Mouse (Mus musculus): Measurements from ENCODE around the gene Zzef1. TPM values are rescaled to one million over a fixed set of nuclear protein-coding genes. Genes with fewer than 3 reads are reported as not detected.
"Not testable (repeated sequence)": the region's sequence is repeated elsewhere in the genome, so short reads cannot be mapped to it uniquely, and the experiment has no call there.

Zzef1 gene
- 3.8 and 4.2 TPM in 2 replicates for polyA plus RNA-seq (2015; fragmentation: Nextera tagmentation; extraction: Ambion mirVana)

GRCm38 (mm10) chr11:72795455-72796295, at the start of gene Zzef1, which contains the start of gene Cyb5d2:
Gene Zzef1 (plus strand): TSS chr11:72796226.
Gene Cyb5d2 (minus strand): TSS chr11:72796142.
- peaks cover 42% of the 10 kb centered on the region for H3K4me1 ChIP-seq (replicated peaks)
- H3K27me3 ChIP-seq: no peaks in the 10 kb centered on the region
- no peaks in the 10 kb centered on the region for H3K9me3 ChIP-seq (replicated peaks)
- peak; percentile 94 for DNase-seq
- peak within 1 kb of the TSS; percentile 90 for H3K4me2 ChIP-seq
- WGBS (ENCODE audit: insufficient replicate concordance): under 1% methylated on average over 69 of the region's 69 CpGs
- peak; percentile 89 for ATAC-seq (ENCODE audit: low read depth)
- peak within 1 kb of the TSS; percentile 86 for H3K27ac ChIP-seq
- no peaks in the 10 kb centered on the region for H3K36me3 ChIP-seq
- H3K4me3 ChIP-seq (replicated peaks): peak within 1 kb of the TSS; percentile 91
- peak within 1 kb of the TSS; percentile 95 for H3K9ac ChIP-seq

GRCm38 (mm10) chr11:72751956-72752355, 44.1 kb upstream of the Zzef1 start:
- no peaks in the 10 kb centered on the region for H3K9me3 ChIP-seq (replicated peaks)
- no peak for ATAC-seq (ENCODE audit: low read depth)
- H3K4me2 ChIP-seq: no peak overlapping the region
- H3K36me3 ChIP-seq: peaks cover 98% of the 10 kb centered on the region
- no peak for DNase-seq
- H3K4me3 ChIP-seq (replicated peaks): no peak overlapping the region
- no peaks in the 10 kb centered on the region for H3K4me1 ChIP-seq (replicated peaks)
- no peak overlapping the region for H3K9ac ChIP-seq
- H3K27me3 ChIP-seq: no peaks in the 10 kb centered on the region
- no peak overlapping the region for H3K27ac ChIP-seq
- 35% methylated on average over 2 of the region's 2 CpGs for WGBS (ENCODE audit: insufficient replicate concordance)

GRCm38 (mm10) chr11:72758316-72758715, 37.7 kb upstream of the Zzef1 start:
- Histone ChIP-seq H3K9me3 (replicated peaks) (no peaks in the 10 kb centered on the region), H3K4me1 (replicated peaks) (no peaks in the 10 kb centered on the region), H3K27me3 (no peaks in the 10 kb centered on the region), H3K9ac (no peak overlapping the region), H3K27ac (no peak overlapping the region), H3K36me3 (peaks cover 99% of the 10 kb centered on the region), H3K4me3 (replicated peaks) (no peak overlapping the region), H3K4me2 (no peak overlapping the region)
- ATAC-seq (ENCODE audit: low read depth): no peak
- 91% methylated on average over 5 of the region's 5 CpGs for WGBS (ENCODE audit: insufficient replicate concordance)
- no peak for DNase-seq

DNA sequence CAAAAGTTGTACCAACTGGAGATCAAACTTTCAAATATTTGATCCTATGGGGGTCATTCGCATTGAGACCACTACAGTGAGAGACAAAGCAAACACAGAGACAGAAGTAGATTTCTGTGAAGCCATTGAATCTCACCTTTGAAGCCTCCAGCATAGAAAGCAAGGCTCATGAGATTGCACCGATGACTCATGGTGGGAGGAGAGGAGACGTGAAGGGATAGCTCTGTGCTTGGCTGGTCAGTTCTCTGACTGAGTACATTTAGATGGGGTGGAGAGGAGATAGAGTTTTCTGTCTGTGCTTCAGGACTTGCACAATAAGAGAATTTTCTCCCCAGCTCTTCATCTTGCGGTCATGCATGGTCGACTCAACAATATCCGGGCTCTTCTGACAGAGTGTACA, 36.4 kb upstream of the Zzef1 start:
- peaks cover 100% of the 10 kb centered on the region for H3K36me3 ChIP-seq
- ATAC-seq (ENCODE audit: low read depth) (no peak), DNase-seq (no peak)
- H3K27ac ChIP-seq: no peak overlapping the region
- no peak overlapping the region for H3K9ac ChIP-seq
- no peaks in the 10 kb centered on the region for H3K27me3 ChIP-seq
- no peaks in the 10 kb centered on the region for H3K9me3 ChIP-seq (replicated peaks)
- 90% methylated on average over 6 of the region's 6 CpGs for WGBS (ENCODE audit: insufficient replicate concordance)
- no peaks in the 10 kb centered on the region for H3K4me1 ChIP-seq (replicated peaks)
- H3K4me3 ChIP-seq (replicated peaks): no peak overlapping the region
- H3K4me2 ChIP-seq: no peak overlapping the region

GRCm38 (mm10) chr11:72760781-72761180, 35.2 kb upstream of the Zzef1 start:
- H3K4me1 ChIP-seq (replicated peaks): no peaks in the 10 kb centered on the region
- H3K9me3 ChIP-seq (replicated peaks): no peaks in the 10 kb centered on the region
- H3K27me3 ChIP-seq: no peaks in the 10 kb centered on the region
- H3K9ac ChIP-seq: no peak overlapping the region
- peaks cover 90% of the 10 kb centered on the region for H3K36me3 ChIP-seq
- no peak for DNase-seq
- H3K4me2 ChIP-seq: no peak overlapping the region
- no peak overlapping the region for H3K27ac ChIP-seq
- WGBS (ENCODE audit: insufficient replicate concordance): 72% methylated on average over 1 of the region's 1 CpGs
- ATAC-seq (ENCODE audit: low read depth): no peak
- no peak overlapping the region for H3K4me3 ChIP-seq (replicated peaks)

DNA sequence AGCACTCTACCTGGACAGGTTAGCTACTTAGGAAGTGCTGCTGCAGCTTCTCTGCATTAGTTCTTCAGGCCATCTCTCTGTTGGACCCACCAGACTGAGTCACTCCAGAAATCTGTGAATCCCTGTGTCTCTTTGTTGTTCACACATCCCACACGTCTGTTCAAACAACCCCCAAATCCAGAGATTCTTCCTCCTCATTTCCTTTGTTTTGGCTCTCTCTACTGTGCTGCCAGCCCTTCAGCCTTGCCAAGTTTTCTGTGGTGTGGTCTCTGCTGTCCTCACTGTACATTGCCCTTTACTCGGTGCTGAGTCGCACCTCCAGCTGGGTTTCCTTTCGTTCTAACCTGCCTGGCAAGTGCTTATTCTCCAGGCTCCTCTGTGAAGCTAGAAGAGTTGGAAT, 31.8 kb upstream of the Zzef1 start:
- Histone ChIP-seq H3K4me3 (replicated peaks) (no peak overlapping the region), H3K9ac (no peak overlapping the region), H3K4me2 (no peak overlapping the region), H3K36me3 (peaks cover 74% of the 10 kb centered on the region), H3K27ac (no peak overlapping the region), H3K4me1 (replicated peaks) (no peaks in the 10 kb centered on the region), H3K27me3 (no peaks in the 10 kb centered on the region), H3K9me3 (replicated peaks) (no peaks in the 10 kb centered on the region)
- 91% methylated on average over 4 of the region's 4 CpGs for WGBS (ENCODE audit: insufficient replicate concordance)
- ATAC-seq (ENCODE audit: low read depth) (no peak), DNase-seq (no peak)

GRCm38 (mm10) chr11:72767716-72768115, 28.3 kb upstream of the Zzef1 start:
- H3K4me3 ChIP-seq (replicated peaks): no peak overlapping the region
- no peak overlapping the region for H3K9ac ChIP-seq
- no peaks in the 10 kb centered on the region for H3K27me3 ChIP-seq
- ATAC-seq (ENCODE audit: low read depth) (no peak), DNase-seq (no peak)
- no peak overlapping the region for H3K27ac ChIP-seq
- H3K9me3 ChIP-seq (replicated peaks): no peaks in the 10 kb centered on the region
- 90% methylated on average over 8 of the region's 8 CpGs for WGBS (ENCODE audit: insufficient replicate concordance)
- peaks cover 52% of the 10 kb centered on the region for H3K36me3 ChIP-seq
- no peaks in the 10 kb centered on the region for H3K4me1 ChIP-seq (replicated peaks)
- H3K4me2 ChIP-seq: no peak overlapping the region

GRCm38 (mm10) chr11:72769061-72769460, 27.0 kb upstream of the Zzef1 start:
- no peaks in the 10 kb centered on the region for H3K27me3 ChIP-seq
- H3K36me3 ChIP-seq: peaks cover 38% of the 10 kb centered on the region
- DNase-seq (no peak), ATAC-seq (ENCODE audit: low read depth) (no peak)
- WGBS (ENCODE audit: insufficient replicate concordance): 89% methylated on average over 3 of the region's 3 CpGs
- no peak overlapping the region for H3K4me3 ChIP-seq (replicated peaks)
- H3K4me2 ChIP-seq: no peak overlapping the region
- no peaks in the 10 kb centered on the region for H3K4me1 ChIP-seq (replicated peaks)
- no peaks in the 10 kb centered on the region for H3K9me3 ChIP-seq (replicated peaks)
- no peak overlapping the region for H3K27ac ChIP-seq
- no peak overlapping the region for H3K9ac ChIP-seq

- H3K4me3 ChIP-seq (replicated peaks): no peak overlapping the region
- ATAC-seq (ENCODE audit: low read depth) (no peak), DNase-seq (no peak)
- no peak overlapping the region for H3K9ac ChIP-seq
- 78% methylated on average over 3 of the region's 3 CpGs for WGBS (ENCODE audit: insufficient replicate concordance)
- peaks cover 30% of the 10 kb centered on the region for H3K36me3 ChIP-seq
- no peak overlapping the region for H3K4me2 ChIP-seq
- no peaks in the 10 kb centered on the region for H3K4me1 ChIP-seq (replicated peaks)
- H3K27ac ChIP-seq: no peak overlapping the region
- no peaks in the 10 kb centered on the region for H3K27me3 ChIP-seq
- no peaks in the 10 kb centered on the region for H3K9me3 ChIP-seq (replicated peaks)
Measured at GRCm38 (mm10) chr11:72770324-72770723, 25.7 kb upstream of the Zzef1 start.

DNA sequence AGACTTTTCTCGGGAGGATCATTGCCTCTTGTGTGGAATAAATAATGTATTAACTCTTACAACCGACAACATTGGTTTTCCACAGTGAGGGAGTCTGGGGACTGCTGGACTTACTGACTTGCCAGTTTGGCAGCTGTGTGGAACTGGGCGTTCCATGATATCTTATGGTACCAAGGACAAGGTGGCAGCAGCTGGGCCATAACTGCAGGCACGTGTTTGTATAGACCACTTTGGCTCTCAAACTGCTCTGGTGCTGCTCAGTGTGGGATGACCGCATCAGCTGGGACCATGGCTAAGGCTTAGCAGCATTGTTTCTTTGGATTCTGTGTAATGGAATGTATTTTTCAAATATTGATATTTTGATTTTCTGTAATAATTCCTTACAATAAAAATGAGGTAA, 25.2 kb upstream of the Zzef1 start:
- 81% methylated on average over 5 of the region's 5 CpGs for WGBS (ENCODE audit: insufficient replicate concordance)
- Histone ChIP-seq H3K4me2 (no peak overlapping the region), H3K27ac (no peak overlapping the region), H3K9ac (no peak overlapping the region), H3K4me1 (replicated peaks) (no peaks in the 10 kb centered on the region), H3K4me3 (replicated peaks) (no peak overlapping the region), H3K9me3 (replicated peaks) (no peaks in the 10 kb centered on the region), H3K36me3 (peaks cover 30% of the 10 kb centered on the region), H3K27me3 (no peaks in the 10 kb centered on the region)
- DNase-seq (no peak), ATAC-seq (ENCODE audit: low read depth) (no peak)

DNA sequence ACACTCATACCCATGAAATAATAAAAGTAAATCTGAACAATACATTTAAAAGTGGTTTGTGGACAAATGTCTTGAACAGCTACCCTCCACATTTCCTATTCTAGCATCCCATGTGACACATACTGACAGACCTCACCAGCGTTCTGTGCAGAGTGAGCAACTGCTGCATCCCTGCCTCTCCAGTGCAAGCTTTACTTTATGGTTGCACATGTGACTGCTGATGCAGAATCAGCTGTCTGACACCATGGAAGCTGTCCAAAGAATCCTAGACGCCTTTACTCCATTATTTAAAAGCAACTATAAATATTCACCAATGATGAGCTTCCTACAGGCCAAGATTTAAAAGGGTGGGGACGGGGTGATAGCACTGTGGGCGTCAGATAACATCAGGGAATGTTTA, 24.6 kb upstream of the Zzef1 start:
- H3K27ac ChIP-seq: no peak overlapping the region
- no peak for ATAC-seq (ENCODE audit: low read depth)
- H3K4me1 ChIP-seq (replicated peaks): no peaks in the 10 kb centered on the region
- H3K27me3 ChIP-seq: no peaks in the 10 kb centered on the region
- H3K9me3 ChIP-seq (replicated peaks): no peaks in the 10 kb centered on the region
- no peak overlapping the region for H3K4me2 ChIP-seq
- no peak overlapping the region for H3K9ac ChIP-seq
- no peak overlapping the region for H3K4me3 ChIP-seq (replicated peaks)
- 65% methylated on average over 4 of the region's 4 CpGs for WGBS (ENCODE audit: insufficient replicate concordance)
- H3K36me3 ChIP-seq: peaks cover 30% of the 10 kb centered on the region
- no peak for DNase-seq

- H3K4me3 ChIP-seq (replicated peaks); H3K4me1 ChIP-seq (replicated peaks); H3K27ac ChIP-seq; H3K4me2 ChIP-seq; H3K27me3 ChIP-seq; H3K9me3 ChIP-seq (replicated peaks); ATAC-seq (ENCODE audit: low read depth); H3K9ac ChIP-seq; DNase-seq: not testable (repeated sequence)
- peaks cover 24% of the 10 kb centered on the region for H3K36me3 ChIP-seq
- 25% methylated on average over 1 of the region's 1 CpGs for WGBS (ENCODE audit: insufficient replicate concordance)
Measured at GRCm38 (mm10) chr11:72772611-72773010, 23.4 kb upstream of the Zzef1 start.

Measured in liver, embryonic 13.5 days (tissue).